Comparison of ENCODE assay signal across 27 mouse cellular contexts in genomic region chr2:153043886-153044285, GRCm38 (mm10). TPM values are rescaled to one million over a fixed set of nuclear protein-coding genes. Genes with fewer than 3 reads are reported as not detected.
DNase-seq lines count a peak whose midpoint lies in the region; ATAC-seq and TF ChIP-seq lines count a peak whose summit lies in the region.
"Had no signal": no experiment of that assay in that cellular context is flagged by ENCODE, and none has a peak within 500 bp of the region (broad histone marks: within the 10 kb centered on the region; RNA-seq: fewer than 3 reads in every experiment).

No protein-coding gene starts in this region.

- peak; percentile 62 for DNase-seq in cerebellum, adult 11-12 months
- DNase-seq in cerebellum, adult 8-10 months = no peak
- peak; percentile 49 for DNase-seq in left cerebral cortex, postnatal 4 days
- DNase-seq in left cerebral cortex, adult 2 months (ENCODE audit: extremely low spot score in 1 of 2, low spot score in 2 of 2) = no peak
- peak; percentile 68 to 69 for DNase-seq in cerebellum, postnatal 10 days
- DNase-seq in adrenal gland, adult (ENCODE audit: inconsistent age in 2 of 2, low spot score in 1 of 2) = no peak
- DNase-seq: adrenal gland, postnatal 14 days; gastrocnemius, postnatal 14 days; heart, adult 11 months; kidney, adult 9 months; kidney, postnatal 36 days; liver had no signal

- H3K27ac ChIP-seq in forebrain, embryonic 16.5 days (ENCODE audit: low read length) = peak overlapping the region; percentile 35; the same call in 1 of the 2 replicates
- no peak overlapping the region for H3K27ac ChIP-seq in forebrain, embryonic 12.5 days
- H3K27ac ChIP-seq in left cerebral cortex, adult 2 months = no peak overlapping the region
- H3K27ac ChIP-seq: hindbrain, embryonic 15.5 days; limb, embryonic 10.5 days; liver, embryonic 15.5 days; macrophage; midbrain, embryonic 15.5 days; neural tube, embryonic 12.5 days had no signal

- H3K36me3 ChIP-seq in forebrain, embryonic 16.5 days (ENCODE audit: control insufficient read depth, insufficient read depth) = no peaks in the 10 kb centered on the region
- no peaks in the 10 kb centered on the region for H3K36me3 ChIP-seq in forebrain, embryonic 12.5 days (replicated peaks)
- H3K36me3 ChIP-seq: limb, embryonic 10.5 days; liver, embryonic 15.5 days; midbrain, embryonic 15.5 days; neural tube, embryonic 12.5 days had no signal

- no peak overlapping the region for H3K4me3 ChIP-seq in forebrain, embryonic 16.5 days (replicated peaks; ENCODE audit: low read length)
- H3K4me3 ChIP-seq in forebrain, embryonic 12.5 days (replicated peaks) = no peak overlapping the region
- no peak overlapping the region for H3K4me3 ChIP-seq in left cerebral cortex, adult 2 months
- H3K4me3 ChIP-seq: hindbrain, embryonic 15.5 days; limb, embryonic 10.5 days; liver, embryonic 15.5 days; midbrain, embryonic 15.5 days; neural tube, embryonic 12.5 days had no signal

- 35% methylated on average over 3 of the region's 3 CpGs for WGBS in forebrain, embryonic 16.5 days
- WGBS in forebrain, embryonic 12.5 days = 67% methylated on average over 3 of the region's 3 CpGs

- peaks cover 52% of the 10 kb centered on the region for H3K4me1 ChIP-seq in forebrain, embryonic 16.5 days (replicated peaks; ENCODE audit: control insufficient read depth, insufficient read depth, low read length)
- peaks cover 13% of the 10 kb centered on the region for H3K4me1 ChIP-seq in forebrain, embryonic 12.5 days
- H3K4me1 ChIP-seq: limb, embryonic 10.5 days; liver, embryonic 15.5 days had no signal

- intact Hi-C loops in left cerebral cortex, postnatal 4 days (cut with DNase I) = no loop called here
- intact Hi-C loops in left cerebral cortex, adult 2 months (cut with DNase I) = no loop called here

- no peak for TF ChIP-seq CTCF in left cerebral cortex, adult 2 months (IDR thresholded peaks at IDR 0.05)

- H3K27me3 ChIP-seq in forebrain, embryonic 16.5 days (replicated peaks; ENCODE audit: control insufficient read depth, insufficient read depth, low read length) = no peaks in the 10 kb centered on the region
- 0 out of 2 replicates have a peak, but pooled peaks cover 11% of the 10 kb centered on the region for H3K27me3 ChIP-seq in forebrain, embryonic 12.5 days
- H3K27me3 ChIP-seq: hindbrain, embryonic 15.5 days; liver, embryonic 15.5 days; midbrain, embryonic 15.5 days had no signal

- no peak overlapping the region for H3K9ac ChIP-seq in forebrain, embryonic 16.5 days (replicated peaks; ENCODE audit: low read depth, low read length)
- no peak overlapping the region for H3K9ac ChIP-seq in forebrain, embryonic 12.5 days
- H3K9ac ChIP-seq: hindbrain, embryonic 15.5 days; liver, embryonic 15.5 days; midbrain, embryonic 15.5 days; neural tube, embryonic 12.5 days had no signal

- no peak for ATAC-seq in forebrain, embryonic 16.5 days
- ATAC-seq in forebrain, embryonic 12.5 days (ENCODE audit: low FRiP score) = no peak
- ATAC-seq: activated CD4-positive, CD25-positive, alpha-beta regulatory T cell, adult 4 months; midbrain, embryonic 15.5 days had no signal

- no peak overlapping the region for H3K4me2 ChIP-seq in forebrain, embryonic 16.5 days (ENCODE audit: low read length)
- no peak overlapping the region for H3K4me2 ChIP-seq in forebrain, embryonic 12.5 days
- H3K4me2 ChIP-seq: heart, embryonic 11.5 days; hindbrain, embryonic 15.5 days; liver, embryonic 15.5 days; midbrain, embryonic 15.5 days; neural tube, embryonic 12.5 days had no signal

- H3K9me3 ChIP-seq in forebrain, embryonic 16.5 days (ENCODE audit: control insufficient read depth, low read length) = no peaks in the 10 kb centered on the region
- no peaks in the 10 kb centered on the region for H3K9me3 ChIP-seq in forebrain, embryonic 12.5 days
- H3K9me3 ChIP-seq: hindbrain, embryonic 15.5 days; limb, embryonic 10.5 days; liver, embryonic 15.5 days; midbrain, embryonic 15.5 days; neural tube, embryonic 12.5 days had no signal

RNA-seq across cellular contexts. Expression of gene Xkr7, which starts 12.2 kb away (rescaled TPM):
- polyA plus RNA-seq in forebrain, embryonic 16.5 days (2015; fragmentation: Nextera tagmentation; extraction: Ambion mirVana) = 1.6 and 2.0 TPM in 2 replicates
- polyA plus RNA-seq in forebrain, embryonic 12.5 days (2016; fragmentation: Nextera tagmentation; extraction: Ambion mirVana) = 0.95 and 1.2 TPM in 2 replicates
- 10 to 100 TPM; 23.2 to 23.4 TPM for total RNA-seq in left cerebral cortex, postnatal 4 days (2021)
- 1 to 10 TPM; 5.0 to 5.3 TPM for total RNA-seq in left cerebral cortex, adult 2 months (2021)
- total RNA-seq: hematopoietic stem cell, adult 5-6 weeks had no signal
- polyA plus RNA-seq: activated CD4-positive, CD25-positive, alpha-beta regulatory T cell, adult 4 months; heart, embryonic 11.5 days; heart, postnatal 0 days; intestine, embryonic 14.5 days; limb, embryonic 10.5 days; liver, embryonic 15.5 days; lung, embryonic 16.5 days; macrophage; thymus, postnatal 0 days had no signal

RNA-seq across cellular contexts. Expression of gene Ccm2l, which starts 21.9 kb away (rescaled TPM):
- 0.85 and 0.94 TPM in 2 replicates for polyA plus RNA-seq in forebrain, embryonic 16.5 days (2015; fragmentation: Nextera tagmentation; extraction: Ambion mirVana)
- polyA plus RNA-seq in forebrain, embryonic 12.5 days (2016; fragmentation: Nextera tagmentation; extraction: Ambion mirVana) = 1.4 and 1.7 TPM in 2 replicates
- 1 to 10 TPM; 3.0 to 4.7 TPM for total RNA-seq in left cerebral cortex, postnatal 4 days (2021)
- total RNA-seq in left cerebral cortex, adult 2 months (2021) = 1 to 10 TPM; 5.4 to 6.2 TPM
- polyA plus RNA-seq: activated CD4-positive, CD25-positive, alpha-beta regulatory T cell, adult 4 months; macrophage had no signal

RNA-seq across cellular contexts. Expression of gene Pdrg1, which starts 28.7 kb away (rescaled TPM):
- 187 and 204 TPM in 2 replicates for polyA plus RNA-seq in forebrain, embryonic 16.5 days (2015; fragmentation: Nextera tagmentation; extraction: Ambion mirVana)
- polyA plus RNA-seq in forebrain, embryonic 12.5 days (2016; fragmentation: Nextera tagmentation; extraction: Ambion mirVana) = 109 and 119 TPM in 2 replicates
- total RNA-seq in left cerebral cortex, postnatal 4 days (2021) = 10 to 100 TPM; 91.7 to 92.5 TPM
- total RNA-seq in left cerebral cortex, adult 2 months (2021) = 10 to 100 TPM; 55.5 to 60.5 TPM

Comparison
In these comparisons a context has a peak if more than half of its experiments do, and no peak if none do; other contexts are left out.
1. DNase-seq: peak in cerebellum, adult 11-12 months (single experiment), left cerebral cortex, postnatal 4 days (single experiment) and cerebellum, postnatal 10 days (2 of 2); none in cerebellum, adult 8-10 months (single experiment), left cerebral cortex, adult 2 months (0 of 2) and adrenal gland, adult (0 of 2).